Mouse (Mus musculus): Measurements from ENCODE around the gene Arhgap42. TPM values are rescaled to one million over a fixed set of nuclear protein-coding genes. Genes with fewer than 3 reads are reported as not detected.

Arhgap42 gene
- polyA plus RNA-seq, 1 experiment, result 1.4 TPM

DNA sequence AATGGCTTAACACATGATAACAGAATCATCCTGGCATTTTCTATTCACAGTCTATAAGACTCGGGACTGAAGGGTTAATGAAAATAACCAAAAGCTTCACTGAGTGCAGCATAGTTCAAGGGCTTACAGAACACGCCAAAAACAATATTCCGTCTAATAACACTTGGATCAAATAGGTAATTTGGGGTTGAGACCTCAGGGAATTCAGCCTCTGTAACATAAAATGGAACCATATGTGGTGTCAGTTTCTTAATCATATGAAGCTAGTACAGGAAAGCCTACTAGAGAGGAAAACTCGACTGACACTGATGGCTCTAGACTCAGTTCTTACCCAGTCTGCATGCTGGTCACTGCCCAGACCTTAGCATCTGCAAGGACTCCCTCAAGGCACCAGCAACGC lies 95.8 kb downstream of the Arhgap42 start:
- H3K27ac ChIP-seq (ENCODE audit: control insufficient read depth, insufficient read depth, low read depth, low read length), result no peak overlapping the region
- H3K27me3 ChIP-seq (ENCODE audit: control insufficient read depth, insufficient read depth, low read length), result no peaks in the 10 kb centered on the region
- no peak overlapping the region for H3K4me3 ChIP-seq (ENCODE audit: control insufficient read depth, low read depth, low read length)
- no peaks in the 10 kb centered on the region for H3K4me1 ChIP-seq (ENCODE audit: control insufficient read depth, insufficient read depth, low read length)
- no peak for TF ChIP-seq POLR2A (IDR thresholded peaks at IDR 0.05; ENCODE audit: control insufficient read depth, low read depth, low read length)
- TF ChIP-seq CTCF (IDR thresholded peaks at IDR 0.05; ENCODE audit: control insufficient read depth, insufficient read depth, insufficient replicate concordance, low read depth, low read length), result no peak
- no peaks in the 10 kb centered on the region for H3K36me3 ChIP-seq (ENCODE audit: control insufficient read depth, insufficient read depth, low read length)

DNA sequence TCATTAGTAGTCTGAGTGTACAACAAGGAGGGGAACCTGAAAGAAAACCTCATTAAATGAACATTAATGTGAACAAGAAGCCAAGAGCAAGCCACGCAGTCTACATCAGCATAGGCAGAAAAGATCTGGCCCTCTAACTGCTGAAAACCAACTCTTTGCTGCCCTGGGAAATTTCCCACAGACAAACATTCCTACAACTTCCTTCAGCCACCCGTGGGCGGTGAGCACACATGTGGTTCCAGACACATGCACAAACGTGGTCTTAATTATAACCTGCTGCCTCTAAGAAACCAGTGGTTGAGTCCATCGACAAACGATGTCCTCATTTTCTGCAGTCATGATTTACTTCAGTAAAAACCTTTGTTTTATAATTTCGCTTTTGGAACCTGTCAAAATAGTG lies 96.3 kb downstream of the Arhgap42 start:
- no peaks in the 10 kb centered on the region for H3K4me1 ChIP-seq (ENCODE audit: control insufficient read depth, insufficient read depth, low read length)
- H3K27ac ChIP-seq (ENCODE audit: control insufficient read depth, insufficient read depth, low read depth, low read length), result no peak overlapping the region
- no peaks in the 10 kb centered on the region for H3K27me3 ChIP-seq (ENCODE audit: control insufficient read depth, insufficient read depth, low read length)
- TF ChIP-seq POLR2A (IDR thresholded peaks at IDR 0.05; ENCODE audit: control insufficient read depth, low read depth, low read length) (no peak), CTCF (IDR thresholded peaks at IDR 0.05; ENCODE audit: control insufficient read depth, insufficient read depth, insufficient replicate concordance, low read depth, low read length) (no peak)
- H3K36me3 ChIP-seq (ENCODE audit: control insufficient read depth, insufficient read depth, low read length), result no peaks in the 10 kb centered on the region
- H3K4me3 ChIP-seq (ENCODE audit: control insufficient read depth, low read depth, low read length), result no peak overlapping the region

DNA sequence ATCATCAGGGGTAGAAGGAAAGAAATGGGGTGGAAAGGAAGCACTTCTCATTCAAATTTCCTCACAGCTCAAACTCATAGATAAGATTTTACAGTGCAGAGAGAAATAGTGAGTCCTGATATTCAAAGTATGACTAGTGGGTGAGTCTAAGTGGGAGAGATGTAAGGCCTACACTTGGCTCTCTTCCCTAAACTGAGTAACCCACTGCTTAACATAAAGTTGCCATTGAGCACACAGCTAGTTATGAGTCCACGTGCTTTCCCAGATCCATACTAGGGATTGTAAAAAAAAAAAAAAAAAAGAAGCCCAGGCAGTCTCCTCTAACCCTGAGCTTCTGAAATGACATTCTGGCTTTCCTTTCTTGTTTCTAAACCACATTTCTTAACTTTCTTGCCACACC lies 96.8 kb downstream of the Arhgap42 start:
- H3K4me3 ChIP-seq (ENCODE audit: control insufficient read depth, low read depth, low read length), result no peak overlapping the region
- no peak for TF ChIP-seq CTCF (IDR thresholded peaks at IDR 0.05; ENCODE audit: control insufficient read depth, insufficient read depth, insufficient replicate concordance, low read depth, low read length)
- no peak for TF ChIP-seq POLR2A (IDR thresholded peaks at IDR 0.05; ENCODE audit: control insufficient read depth, low read depth, low read length)
- no peak overlapping the region for H3K27ac ChIP-seq (ENCODE audit: control insufficient read depth, insufficient read depth, low read depth, low read length)
- H3K4me1 ChIP-seq (ENCODE audit: control insufficient read depth, insufficient read depth, low read length), result no peaks in the 10 kb centered on the region
- H3K27me3 ChIP-seq (ENCODE audit: control insufficient read depth, insufficient read depth, low read length), result no peaks in the 10 kb centered on the region
- no peaks in the 10 kb centered on the region for H3K36me3 ChIP-seq (ENCODE audit: control insufficient read depth, insufficient read depth, low read length)

DNA sequence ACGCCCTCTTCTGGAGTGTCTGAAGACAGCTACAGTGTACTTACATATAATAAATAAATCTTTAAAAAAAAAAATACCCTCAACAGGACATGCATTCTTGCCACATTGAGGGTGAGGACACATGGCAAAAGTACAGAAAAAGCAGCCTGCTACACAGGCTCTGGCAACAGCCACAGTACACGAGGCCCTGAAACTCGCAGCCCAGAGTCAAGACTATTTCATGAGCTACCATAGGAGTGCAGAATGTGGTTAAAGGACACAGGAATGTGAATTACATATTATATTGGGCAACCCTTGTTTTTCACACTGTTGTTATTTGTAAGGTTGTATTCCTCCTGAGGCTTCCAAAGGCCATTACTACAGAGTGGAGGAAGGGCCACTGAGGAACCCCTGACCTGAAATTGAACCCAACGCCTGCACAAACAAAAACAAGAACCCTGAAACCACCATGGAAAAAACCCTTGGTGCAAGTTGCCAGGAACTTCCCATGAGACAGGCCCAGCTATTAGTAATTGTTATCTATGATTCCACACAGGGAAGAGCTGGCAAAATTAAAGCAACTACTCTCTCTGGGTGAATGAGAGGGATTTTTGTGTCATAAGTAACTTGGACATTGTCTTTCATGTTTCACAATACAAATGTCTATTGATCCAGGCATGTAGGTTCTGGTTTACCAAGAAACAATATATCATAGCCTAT lies 109.8 kb downstream of the Arhgap42 start:
- Histone ChIP-seq H3K27ac (ENCODE audit: control insufficient read depth, insufficient read depth, low read depth, low read length) (no peak overlapping the region), H3K36me3 (ENCODE audit: control insufficient read depth, insufficient read depth, low read length) (no peaks in the 10 kb centered on the region), H3K4me3 (ENCODE audit: control insufficient read depth, low read depth, low read length) (no peak overlapping the region), H3K27me3 (ENCODE audit: control insufficient read depth, insufficient read depth, low read length) (no peaks in the 10 kb centered on the region), H3K4me1 (ENCODE audit: control insufficient read depth, insufficient read depth, low read length) (no peaks in the 10 kb centered on the region)
- TF ChIP-seq CTCF (IDR thresholded peaks at IDR 0.05; ENCODE audit: control insufficient read depth, insufficient read depth, insufficient replicate concordance, low read depth, low read length), result no peak
- no peak for TF ChIP-seq POLR2A (IDR thresholded peaks at IDR 0.05; ENCODE audit: control insufficient read depth, low read depth, low read length)

DNA sequence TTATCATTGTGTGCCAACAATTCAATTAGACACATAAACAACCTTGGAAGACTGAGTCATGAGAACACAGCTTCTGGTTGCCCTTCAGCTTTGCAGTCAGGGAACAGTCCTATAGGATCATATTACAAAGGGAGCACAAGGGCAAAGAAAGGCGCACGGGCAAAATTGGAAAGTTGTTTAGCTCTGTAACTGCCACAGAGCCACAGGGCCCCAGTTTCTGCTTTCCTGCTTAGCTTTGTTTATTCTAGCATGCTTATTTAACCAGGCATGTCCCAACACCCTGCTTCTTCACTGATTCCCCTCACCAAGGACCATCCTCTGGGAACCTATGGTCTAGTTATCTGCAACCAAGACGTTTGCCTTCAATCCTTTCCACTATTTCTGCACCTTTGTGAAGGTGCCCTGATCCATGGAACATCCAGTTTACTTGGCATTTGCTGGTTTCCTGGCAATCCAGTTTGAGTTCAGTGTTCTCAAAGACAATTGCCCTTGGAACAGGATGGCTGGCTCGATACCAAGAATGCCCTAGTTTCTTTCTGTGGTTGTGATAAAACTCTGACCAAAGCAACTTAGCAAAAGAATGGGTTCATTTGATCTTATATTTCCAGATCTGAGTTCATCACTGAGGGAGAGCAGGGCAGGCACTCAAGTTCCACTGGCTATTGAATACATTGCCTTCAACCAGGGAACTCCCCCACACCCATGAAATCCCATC lies 111.7 kb downstream of the Arhgap42 start:
- no peaks in the 10 kb centered on the region for H3K36me3 ChIP-seq (ENCODE audit: control insufficient read depth, insufficient read depth, low read length)
- no peaks in the 10 kb centered on the region for H3K4me1 ChIP-seq (ENCODE audit: control insufficient read depth, insufficient read depth, low read length)
- TF ChIP-seq CTCF (IDR thresholded peaks at IDR 0.05; ENCODE audit: control insufficient read depth, insufficient read depth, insufficient replicate concordance, low read depth, low read length) (no peak), POLR2A (IDR thresholded peaks at IDR 0.05; ENCODE audit: control insufficient read depth, low read depth, low read length) (no peak)
- no peaks in the 10 kb centered on the region for H3K27me3 ChIP-seq (ENCODE audit: control insufficient read depth, insufficient read depth, low read length)
- H3K27ac ChIP-seq (ENCODE audit: control insufficient read depth, insufficient read depth, low read depth, low read length), result no peak overlapping the region
- H3K4me3 ChIP-seq (ENCODE audit: control insufficient read depth, low read depth, low read length), result no peak overlapping the region

DNA sequence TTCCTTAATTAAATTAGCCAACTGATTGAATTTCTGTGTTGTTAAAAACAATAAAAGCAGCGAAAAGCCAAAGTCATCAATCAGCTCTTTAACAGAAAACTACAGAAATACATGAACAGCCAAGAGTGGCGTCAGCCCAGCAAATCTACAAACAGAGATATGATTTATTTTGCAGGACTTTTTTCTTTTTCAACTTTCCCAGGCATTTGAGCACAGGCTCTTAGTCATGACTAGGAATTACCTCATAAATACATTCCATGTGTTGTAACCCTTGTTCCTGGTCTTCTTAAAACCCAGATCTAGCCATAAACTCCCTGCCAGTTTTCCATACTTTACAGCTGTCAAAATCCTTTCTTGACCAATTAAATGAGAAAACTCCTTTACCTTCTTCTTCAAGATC lies 114.7 kb downstream of the Arhgap42 start:
- TF ChIP-seq CTCF (IDR thresholded peaks at IDR 0.05; ENCODE audit: control insufficient read depth, insufficient read depth, insufficient replicate concordance, low read depth, low read length), result no peak
- TF ChIP-seq POLR2A (IDR thresholded peaks at IDR 0.05; ENCODE audit: control insufficient read depth, low read depth, low read length), result no peak
- Histone ChIP-seq H3K4me3 (ENCODE audit: control insufficient read depth, low read depth, low read length) (no peak overlapping the region), H3K4me1 (ENCODE audit: control insufficient read depth, insufficient read depth, low read length) (no peaks in the 10 kb centered on the region), H3K27ac (ENCODE audit: control insufficient read depth, insufficient read depth, low read depth, low read length) (no peak overlapping the region), H3K36me3 (ENCODE audit: control insufficient read depth, insufficient read depth, low read length) (no peaks in the 10 kb centered on the region), H3K27me3 (ENCODE audit: control insufficient read depth, insufficient read depth, low read length) (no peaks in the 10 kb centered on the region)

DNA sequence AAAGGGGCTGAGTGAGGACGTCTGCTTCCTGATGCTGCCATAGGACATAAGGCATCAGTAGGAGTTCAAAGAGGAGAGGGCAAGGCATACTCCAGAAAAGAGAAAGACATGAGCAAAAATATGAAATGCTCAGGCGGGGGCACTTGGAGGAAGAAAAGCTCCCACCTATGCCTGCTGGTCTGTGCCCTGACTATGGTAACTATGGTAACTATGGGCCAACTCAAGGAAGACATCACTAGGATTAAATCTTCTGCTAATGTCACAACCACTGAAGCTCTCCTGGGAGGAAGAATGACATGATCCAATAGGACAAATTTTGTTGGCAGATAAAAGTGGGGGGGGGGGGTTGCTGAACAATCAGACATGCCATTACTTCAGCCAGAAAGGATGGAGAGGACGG lies 124.6 kb downstream of the Arhgap42 start:
- TF ChIP-seq POLR2A (IDR thresholded peaks at IDR 0.05; ENCODE audit: control insufficient read depth, low read depth, low read length) (no peak), CTCF (IDR thresholded peaks at IDR 0.05; ENCODE audit: control insufficient read depth, insufficient read depth, insufficient replicate concordance, low read depth, low read length) (no peak)
- H3K27ac ChIP-seq (ENCODE audit: control insufficient read depth, insufficient read depth, low read depth, low read length), result no peak overlapping the region
- no peaks in the 10 kb centered on the region for H3K4me1 ChIP-seq (ENCODE audit: control insufficient read depth, insufficient read depth, low read length)
- H3K27me3 ChIP-seq (ENCODE audit: control insufficient read depth, insufficient read depth, low read length), result no peaks in the 10 kb centered on the region
- H3K36me3 ChIP-seq (ENCODE audit: control insufficient read depth, insufficient read depth, low read length), result no peaks in the 10 kb centered on the region
- H3K4me3 ChIP-seq (ENCODE audit: control insufficient read depth, low read depth, low read length), result no peak overlapping the region

Measured in testis, adult 2 months (tissue).